Mouse (Mus musculus) heart, embryonic 12.5 days (tissue): ENCODE measurements around the gene Rnf182. TPM values are rescaled to one million over a fixed set of nuclear protein-coding genes. Genes with fewer than 3 reads are reported as not detected.
A peak's percentile ranks its signal among the peaks of the same experiment; 100 is the strongest.

Experiments used
- ATAC-seq: fragments of 200-750 bp; cut with Nextera tagmentation; 2 replicates; pipeline ENCODE4 v1.8.0; 2017; ENCODE audit warnings: moderate TSS enrichment, moderate library complexity; ENCODE audit not compliant: insufficient number of reproducible peaks, low FRiP score
- H3K27ac ChIP-seq: fragments of 300-500 bp; sonication (generic); 2 replicates; pipeline ENCODE4 v1.5.1; 2016; ENCODE audit warnings: mild to moderate bottlenecking, moderate library complexity; ENCODE audit not compliant: poor library complexity, severe bottlenecking
- H3K27me3 ChIP-seq: fragments of 300-500 bp; sonication (generic); replicated peaks from 2 replicates; pipeline ENCODE4 v1.6.1; 2016; ENCODE audit warnings: mild to moderate bottlenecking, moderate library complexity
- H3K36me3 ChIP-seq: fragments of 300-500 bp; sonication (generic); 2 replicates; pipeline ENCODE4 v1.6.1; 2016; ENCODE audit warnings: mild to moderate bottlenecking, moderate library complexity
- H3K4me1 ChIP-seq: fragments of 300-500 bp; sonication (generic); replicated peaks from 2 replicates; pipeline ENCODE4 v1.6.1; 2016; ENCODE audit warnings: mild to moderate bottlenecking
- H3K4me2 ChIP-seq: fragments of 300-500 bp; sonication (generic); 2 replicates; pipeline ENCODE4 v1.6.1; 2016; ENCODE audit warnings: mild to moderate bottlenecking, moderate library complexity
- H3K4me3 ChIP-seq: fragments of 300-500 bp; sonication (generic); 2 replicates; pipeline ENCODE4 v1.5.1; 2016; ENCODE audit warnings: mild to moderate bottlenecking
- H3K9ac ChIP-seq: fragments of 300-500 bp; sonication (generic); 2 replicates; pipeline ENCODE4 v1.6.1; 2016; ENCODE audit warnings: mild to moderate bottlenecking, moderate library complexity
- H3K9me3 ChIP-seq: fragments of 300-500 bp; sonication (generic); replicated peaks from 2 replicates; pipeline ENCODE4 v1.6.1; 2016; ENCODE audit warnings: mild to moderate bottlenecking, moderate library complexity
- WGBS: fragments of 180-500 bp; shearing (Covaris S2); methylation state at CpG from one replicate; pipeline ENCODE4 v1.1.7; 2016; 5-methylcytosine and 5-hydroxymethylcytosine counted together
- polyA plus RNA-seq: library from polyadenylated mRNA; unstranded; fragments of >200 nt; fragmentation: Nextera tagmentation; extraction: Ambion mirVana; gene quantifications from 2 replicates; pipeline ENCODE4 v1.2.1, GENCODE M21; 2016

Gene Rnf182
- polyA plus RNA-seq, 1 experiment from 2014 or later: 1.7 TPM

DNA sequence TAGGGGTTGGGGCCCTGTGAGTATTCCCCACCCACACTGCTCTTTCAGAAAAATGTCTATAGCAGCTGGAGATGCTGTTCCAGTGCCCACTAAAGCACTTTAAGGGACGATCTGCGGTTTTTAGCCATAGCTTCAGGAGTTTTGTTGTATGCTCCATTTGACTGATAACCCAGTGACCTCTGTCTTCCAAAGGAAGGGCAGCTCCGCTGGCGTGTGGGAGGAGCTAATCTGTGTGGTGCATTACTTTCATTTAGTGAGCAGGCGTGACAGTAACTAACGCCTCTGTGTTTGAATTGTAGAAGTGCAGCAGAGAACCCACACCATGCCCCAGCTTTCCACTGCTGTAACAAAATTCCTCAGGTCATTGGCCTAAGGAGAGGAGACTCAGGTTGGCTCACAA, 38.6 kb downstream of the Rnf182 start:
- no peaks in the 10 kb centered on the region for H3K36me3 ChIP-seq
- H3K9me3 ChIP-seq: no peaks in the 10 kb centered on the region
- peaks cover 8% of the 10 kb centered on the region; the same call in 1 of the 2 replicates for H3K4me1 ChIP-seq
- no peak overlapping the region for H3K4me3 ChIP-seq
- no peak overlapping the region for H3K27ac ChIP-seq
- H3K27me3 ChIP-seq: no peaks in the 10 kb centered on the region
- WGBS: 36% methylated on average over 6 of the region's 6 CpGs
- no peak for ATAC-seq
- no peak overlapping the region for H3K9ac ChIP-seq
- no peak overlapping the region for H3K4me2 ChIP-seq

DNA sequence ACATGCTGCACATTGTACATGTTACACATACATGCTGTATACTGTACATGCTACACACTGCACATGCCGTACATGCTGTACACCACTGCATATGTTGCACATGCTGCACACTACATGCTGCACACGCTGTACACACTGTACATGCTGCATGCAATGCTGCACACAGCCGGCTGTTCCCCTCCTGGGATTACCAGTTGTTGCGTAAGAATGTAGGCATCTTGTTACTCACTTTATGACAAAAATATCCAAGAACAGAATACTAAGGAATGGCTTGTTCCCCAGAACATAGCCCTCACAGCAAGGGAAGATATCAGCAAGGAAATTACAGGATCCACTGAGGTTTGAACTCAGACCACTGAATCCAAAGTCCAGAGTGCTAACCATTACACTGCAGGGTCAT, 47.7 kb downstream of the Rnf182 start:
- Histone ChIP-seq H3K27me3 (peaks cover 4% of the 10 kb centered on the region; the same call in 1 of the 2 replicates), H3K27ac (no peak overlapping the region), H3K4me3 (no peak overlapping the region), H3K9me3 (peaks cover 6% of the 10 kb centered on the region; the same call in 1 of the 2 replicates), H3K4me2 (no peak overlapping the region), H3K4me1 (no peaks in the 10 kb centered on the region), H3K9ac (no peak overlapping the region), H3K36me3 (no peaks in the 10 kb centered on the region)
- 91% methylated on average over 4 of the region's 4 CpGs for WGBS
- no peak for ATAC-seq

DNA sequence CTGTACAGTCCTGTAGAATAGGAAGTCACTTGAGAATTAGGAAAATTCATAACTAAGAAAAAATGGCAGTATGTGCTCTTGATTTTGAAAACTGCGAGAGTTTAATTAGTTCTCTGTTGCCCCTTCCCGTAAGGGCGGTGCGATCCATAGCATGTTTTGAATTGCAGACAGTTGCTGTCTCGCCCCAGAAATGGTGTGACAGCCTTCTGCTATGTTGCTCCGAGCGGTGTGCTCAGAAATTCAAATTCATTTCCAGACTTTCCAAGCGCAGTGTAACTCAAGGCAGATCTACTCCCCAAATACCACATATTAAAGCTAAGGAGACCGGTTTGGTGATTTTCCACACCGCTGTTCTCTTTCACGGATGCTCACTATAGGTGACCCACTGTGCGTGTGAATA, 50.6 kb downstream of the Rnf182 start:
- no peak overlapping the region for H3K9ac ChIP-seq
- whole genome bisulfite sequencing: 90% methylated on average over 12 of the region's 12 CpGs
- H3K4me2 ChIP-seq: no peak overlapping the region
- H3K4me3 ChIP-seq: no peak overlapping the region
- no peaks in the 10 kb centered on the region for H3K36me3 ChIP-seq
- H3K4me1 ChIP-seq: no peaks in the 10 kb centered on the region
- H3K27me3 ChIP-seq: peaks cover 4% of the 10 kb centered on the region; the same call in 1 of the 2 replicates
- no peak overlapping the region for H3K27ac ChIP-seq
- H3K9me3 ChIP-seq: peaks cover 6% of the 10 kb centered on the region; the same call in 1 of the 2 replicates
- ATAC-seq: no peak

GRCm38 (mm10) chr13:43666920-43667319, 51.4 kb downstream of the Rnf182 start:
- H3K4me2 ChIP-seq: no peak overlapping the region
- H3K9me3 ChIP-seq: peaks cover 6% of the 10 kb centered on the region; the same call in 1 of the 2 replicates
- WGBS: 57% methylated on average over 6 of the region's 6 CpGs
- H3K27me3 ChIP-seq: peaks cover 4% of the 10 kb centered on the region; the same call in 1 of the 2 replicates
- H3K36me3 ChIP-seq: no peaks in the 10 kb centered on the region
- H3K4me1 ChIP-seq: no peaks in the 10 kb centered on the region
- no peak overlapping the region for H3K27ac ChIP-seq
- no peak for ATAC-seq
- H3K9ac ChIP-seq: no peak overlapping the region
- no peak overlapping the region for H3K4me3 ChIP-seq

- Histone ChIP-seq H3K4me3 (no peak overlapping the region), H3K36me3 (no peaks in the 10 kb centered on the region), H3K4me1 (no peaks in the 10 kb centered on the region), H3K27me3 (no peaks in the 10 kb centered on the region), H3K27ac (no peak overlapping the region), H3K4me2 (no peak overlapping the region), H3K9ac (no peak overlapping the region), H3K9me3 (no peaks in the 10 kb centered on the region)
- no peak for ATAC-seq
- WGBS: 72% methylated on average over 8 of the region's 8 CpGs
These were observed 61.8 kb downstream of the Rnf182 start for GRCm38 (mm10) chr13:43677159-43677882.

GRCm38 (mm10) chr13:43677883-43678244, 62.4 kb downstream of the Rnf182 start:
- Histone ChIP-seq H3K36me3 (no peaks in the 10 kb centered on the region), H3K9ac (no peak overlapping the region), H3K4me1 (no peaks in the 10 kb centered on the region), H3K9me3 (no peaks in the 10 kb centered on the region), H3K27ac (no peak overlapping the region), H3K27me3 (no peaks in the 10 kb centered on the region), H3K4me2 (no peak overlapping the region), H3K4me3 (no peak overlapping the region)
- 84% methylated on average over 5 of the region's 5 CpGs for WGBS
- ATAC-seq: no peak

GRCm38 (mm10) chr13:43684499-43684994, 69.0 kb downstream of the Rnf182 start:
- no peak overlapping the region for H3K4me3 ChIP-seq
- H3K4me1 ChIP-seq: peaks cover 5% of the 10 kb centered on the region; the same call in 1 of the 2 replicates
- WGBS: 52% methylated on average over 8 of the region's 8 CpGs
- no peaks in the 10 kb centered on the region for H3K9me3 ChIP-seq
- ATAC-seq: 0 out of 2 replicates have a peak, but pooled peaks have one; percentile 39
- H3K4me2 ChIP-seq: no peak overlapping the region
- H3K36me3 ChIP-seq: no peaks in the 10 kb centered on the region
- no peak overlapping the region for H3K9ac ChIP-seq
- 0 out of 2 replicates have a peak overlapping the region, but pooled peaks have one; percentile 8 for H3K27ac ChIP-seq
- H3K27me3 ChIP-seq: no peaks in the 10 kb centered on the region

GRCm38 (mm10) chr13:43688065-43688464, 72.6 kb downstream of the Rnf182 start:
- Histone ChIP-seq H3K4me3 (no peak overlapping the region), H3K27me3 (no peaks in the 10 kb centered on the region), H3K4me1 (peaks cover 5% of the 10 kb centered on the region), H3K4me2 (no peak overlapping the region), H3K9me3 (no peaks in the 10 kb centered on the region), H3K9ac (no peak overlapping the region), H3K36me3 (no peaks in the 10 kb centered on the region), H3K27ac (no peak overlapping the region)
- WGBS: 85% methylated on average over 10 of the region's 10 CpGs
- ATAC-seq: no peak

- Histone ChIP-seq H3K9ac (no peak overlapping the region), H3K27ac (no peak overlapping the region), H3K4me3 (no peak overlapping the region), H3K27me3 (no peaks in the 10 kb centered on the region), H3K9me3 (no peaks in the 10 kb centered on the region), H3K4me2 (0 out of 2 replicates have a peak overlapping the region, but pooled peaks have one; percentile 6), H3K36me3 (no peaks in the 10 kb centered on the region), H3K4me1 (no peaks in the 10 kb centered on the region; the same call in 1 of the 2 replicates)
- no peak for ATAC-seq
- 62% methylated on average over 3 of the region's 3 CpGs for WGBS
These were observed 76.2 kb downstream of the Rnf182 start for GRCm38 (mm10) chr13:43691755-43692154.

DNA sequence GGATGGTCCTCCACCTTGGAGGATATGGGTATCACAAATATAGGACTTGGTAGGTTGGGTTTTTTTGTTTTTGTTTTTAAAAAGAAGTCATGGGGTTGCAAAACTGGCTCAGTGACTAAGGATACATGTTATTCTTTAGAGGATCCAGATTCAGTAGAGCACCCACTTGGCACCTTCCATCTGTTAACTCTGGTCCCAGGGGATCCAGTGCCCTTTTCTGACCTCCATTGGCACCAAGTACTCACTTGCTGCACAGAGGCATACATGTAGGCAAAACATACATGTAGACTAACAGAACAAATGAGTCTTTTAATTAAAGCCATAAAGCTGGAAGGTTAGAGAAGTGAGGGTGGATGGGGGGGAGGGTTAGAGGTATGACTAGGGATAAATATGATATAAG, 80.0 kb downstream of the Rnf182 start:
- Histone ChIP-seq H3K9me3 (no peaks in the 10 kb centered on the region), H3K4me1 (no peaks in the 10 kb centered on the region; the same call in 1 of the 2 replicates), H3K36me3 (no peaks in the 10 kb centered on the region), H3K4me3 (no peak overlapping the region), H3K27ac (no peak overlapping the region), H3K27me3 (no peaks in the 10 kb centered on the region), H3K9ac (no peak overlapping the region), H3K4me2 (no peak overlapping the region)
- no peak for ATAC-seq

GRCm38 (mm10) chr13:43696011-43696410, 80.5 kb downstream of the Rnf182 start:
- Histone ChIP-seq H3K27ac (no peak overlapping the region), H3K4me3 (no peak overlapping the region), H3K9ac (no peak overlapping the region), H3K27me3 (no peaks in the 10 kb centered on the region), H3K36me3 (no peaks in the 10 kb centered on the region), H3K9me3 (no peaks in the 10 kb centered on the region), H3K4me2 (no peak overlapping the region), H3K4me1 (no peaks in the 10 kb centered on the region; the same call in 1 of the 2 replicates)
- no peak for ATAC-seq
- WGBS: 78% methylated on average over 7 of the region's 7 CpGs
